Mouse (Mus musculus): Measurements from ENCODE around the gene Cox10.
A peak's percentile ranks its signal among the peaks of the same experiment; 100 is the strongest.

The Cox10 gene

GRCm38 (mm10) chr11:64045041-64045440 lies 34.2 kb downstream of the Cox10 start:
- DNase-seq: no peak

GRCm38 (mm10) chr11:64044024-64044423 lies 35.2 kb downstream of the Cox10 start:
- DNase-seq: no peak

- DNase-seq: no peak
Observed at GRCm38 (mm10) chr11:64041281-64041680, 38.0 kb downstream of the Cox10 start.

GRCm38 (mm10) chr11:64039600-64039999 lies 39.7 kb downstream of the Cox10 start:
- no peak for DNase-seq

- DNase-seq: no peak
Observed at GRCm38 (mm10) chr11:64037471-64038125, 41.7 kb downstream of the Cox10 start.

- no peak for DNase-seq
Observed at GRCm38 (mm10) chr11:64036306-64036705, 43.0 kb downstream of the Cox10 start.

- no peak for DNase-seq
Observed at GRCm38 (mm10) chr11:64035709-64036108, 43.6 kb downstream of the Cox10 start.

GRCm38 (mm10) chr11:64034686-64035085 lies 44.6 kb downstream of the Cox10 start:
- peak; percentile 25 to 28 for DNase-seq

GRCm38 (mm10) chr11:64027423-64027822 lies 51.8 kb downstream of the Cox10 start:
- DNase-seq: no peak

GRCm38 (mm10) chr11:64025843-64026242 lies 53.4 kb downstream of the Cox10 start:
- no peak for DNase-seq

GRCm38 (mm10) chr11:64024575-64024974 lies 54.7 kb downstream of the Cox10 start:
- no peak for DNase-seq

- no peak for DNase-seq
Observed at GRCm38 (mm10) chr11:64023380-64023981, 55.8 kb downstream of the Cox10 start.

GRCm38 (mm10) chr11:64022403-64023047 lies 56.7 kb downstream of the Cox10 start:
- no peak for DNase-seq

GRCm38 (mm10) chr11:64019235-64019634 lies 60.0 kb downstream of the Cox10 start:
- DNase-seq: no peak

GRCm38 (mm10) chr11:64018165-64018564 lies 61.1 kb downstream of the Cox10 start:
- DNase-seq: no peak

GRCm38 (mm10) chr11:64015309-64015708 lies 64.0 kb downstream of the Cox10 start:
- no peak for DNase-seq

- DNase-seq: no peak
Observed at GRCm38 (mm10) chr11:64010724-64011496, 68.4 kb downstream of the Cox10 start.

GRCm38 (mm10) chr11:64004152-64004551 lies 75.1 kb downstream of the Cox10 start:
- no peak for DNase-seq

GRCm38 (mm10) chr11:64003484-64003883 lies 75.8 kb downstream of the Cox10 start:
- peak in 1 of 2 experiments; percentile 22 for DNase-seq

- no peak for DNase-seq
Observed at GRCm38 (mm10) chr11:64002629-64003028, 76.6 kb downstream of the Cox10 start.

GRCm38 (mm10) chr11:64001111-64001510 lies 78.2 kb downstream of the Cox10 start:
- no peak for DNase-seq

GRCm38 (mm10) chr11:64000200-64000794 lies 79.0 kb downstream of the Cox10 start:
- DNase-seq: no peak

GRCm38 (mm10) chr11:63999431-63999830 lies 79.8 kb downstream of the Cox10 start:
- DNase-seq: no peak

Measured in cerebellum, postnatal 10 days (tissue).